ENCODE assay signal across 17 mouse cellular contexts in the genomic region with DNA sequence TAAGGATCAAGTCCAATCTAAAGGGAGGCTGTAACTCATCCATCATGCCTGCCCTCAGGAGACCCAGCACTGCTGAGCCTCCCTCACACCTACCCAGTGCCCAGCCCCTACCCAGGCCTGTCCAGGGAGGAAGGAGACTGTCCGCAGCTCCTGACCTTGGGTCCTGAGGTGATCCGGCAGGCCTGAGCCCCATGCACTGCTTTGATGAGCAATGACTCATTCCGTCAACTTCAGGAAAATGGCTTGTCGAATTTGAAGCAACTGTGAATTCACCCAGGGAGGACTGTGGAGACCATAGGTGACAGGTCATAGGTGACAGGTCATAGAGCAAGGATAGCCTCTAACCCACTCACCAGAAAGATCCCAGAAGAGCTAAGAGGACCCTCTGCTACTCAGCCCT. TPM values are rescaled to one million over a fixed set of nuclear protein-coding genes. Genes with fewer than 3 reads are reported as not detected.
A peak's percentile ranks its signal among the peaks of the same experiment; 100 is the strongest.
DNase-seq lines count a peak whose midpoint lies in the region; ATAC-seq lines count a peak whose summit lies in the region.
"Had no signal": no experiment of that assay in that cellular context is flagged by ENCODE, and none has a peak within 500 bp of the region (broad histone marks: within the 10 kb centered on the region; RNA-seq: fewer than 3 reads in every experiment).

No protein-coding gene starts in this region.

- peaks cover 9% of the 10 kb centered on the region for H3K36me3 ChIP-seq in heart, embryonic 10.5 days
- no peaks in the 10 kb centered on the region for H3K36me3 ChIP-seq in heart, embryonic 11.5 days (ENCODE audit: control insufficient read depth, insufficient read depth, low read length)
- H3K36me3 ChIP-seq in limb, embryonic 10.5 days = no peaks in the 10 kb centered on the region
- H3K36me3 ChIP-seq: embryonic facial prominence, embryonic 12.5 days; forebrain, embryonic 12.5 days; heart, embryonic 15.5 days; hindbrain, embryonic 10.5 days; intestine, embryonic 15.5 days had no signal

- 85% methylated on average over 4 of the region's 4 CpGs for WGBS in heart, embryonic 10.5 days
- 68% methylated on average over 4 of the region's 4 CpGs for WGBS in heart, embryonic 11.5 days (ENCODE audit: insufficient replicate concordance)
- WGBS in limb, embryonic 10.5 days = 61% methylated on average over 4 of the region's 4 CpGs

- H3K9me3 ChIP-seq in heart, embryonic 10.5 days = no peaks in the 10 kb centered on the region
- no peaks in the 10 kb centered on the region for H3K9me3 ChIP-seq in heart, embryonic 11.5 days (replicated peaks; ENCODE audit: control insufficient read depth, low read length)
- no peaks in the 10 kb centered on the region for H3K9me3 ChIP-seq in limb, embryonic 10.5 days (replicated peaks)
- H3K9me3 ChIP-seq: embryonic facial prominence, embryonic 12.5 days; forebrain, embryonic 12.5 days; heart, embryonic 15.5 days; hindbrain, embryonic 10.5 days; intestine, embryonic 15.5 days had no signal

- peak; percentile 19 for DNase-seq in adrenal gland, postnatal 14 days
- no peak for DNase-seq in adrenal gland, postnatal 25 days
- peak; percentile 54 for DNase-seq in heart, embryonic 10.5 days (ENCODE audit: low spot score)
- DNase-seq in 416B (ENCODE audit: low read depth) = peak; percentile 61
- DNase-seq in limb, embryonic 10.5 days (ENCODE audit: low spot score) = peak; percentile 28
- DNase-seq: cerebellum, adult 2 months; cerebellum, postnatal 10 days; gastrocnemius, postnatal 10 days; kidney, adult 18-20 months had no signal

- H3K9ac ChIP-seq in heart, embryonic 11.5 days (ENCODE audit: low read depth, low read length) = no peak overlapping the region
- H3K9ac ChIP-seq: embryonic facial prominence, embryonic 12.5 days; forebrain, embryonic 12.5 days; heart, embryonic 15.5 days; hindbrain, embryonic 14.5 days; intestine, embryonic 15.5 days had no signal

- ATAC-seq in heart, embryonic 11.5 days (replicated peaks; ENCODE audit: insufficient number of reproducible peaks, low FRiP score, low TSS enrichment) = no peak
- ATAC-seq: forebrain, embryonic 16.5 days; intestine, embryonic 15.5 days had no signal

- H3K4me1 ChIP-seq in heart, embryonic 10.5 days = peaks cover 3% of the 10 kb centered on the region; the same call in 1 of the 2 replicates
- no peaks in the 10 kb centered on the region; the same call in 1 of the 2 replicates for H3K4me1 ChIP-seq in heart, embryonic 11.5 days (ENCODE audit: control insufficient read depth, insufficient read depth, low read length)
- H3K4me1 ChIP-seq in limb, embryonic 10.5 days = no peaks in the 10 kb centered on the region
- H3K4me1 ChIP-seq: embryonic facial prominence, embryonic 12.5 days; forebrain, embryonic 12.5 days; heart, embryonic 15.5 days; intestine, embryonic 15.5 days had no signal

- no peak overlapping the region for H3K4me2 ChIP-seq in heart, embryonic 11.5 days
- H3K4me2 ChIP-seq: embryonic facial prominence, embryonic 12.5 days; forebrain, embryonic 12.5 days; heart, embryonic 15.5 days; hindbrain, embryonic 14.5 days; intestine, embryonic 15.5 days had no signal

- H3K27me3 ChIP-seq in heart, embryonic 10.5 days (ENCODE audit: insufficient read depth, poor library complexity, severe bottlenecking) = no peaks in the 10 kb centered on the region
- no peaks in the 10 kb centered on the region for H3K27me3 ChIP-seq in heart, embryonic 11.5 days (ENCODE audit: control insufficient read depth, insufficient read depth, low read length)
- no peaks in the 10 kb centered on the region for H3K27me3 ChIP-seq in limb, embryonic 10.5 days (ENCODE audit: low read depth, poor library complexity, severe bottlenecking)
- H3K27me3 ChIP-seq: embryonic facial prominence, embryonic 12.5 days; forebrain, embryonic 12.5 days; heart, embryonic 15.5 days; intestine, embryonic 15.5 days had no signal

- H3K27ac ChIP-seq in heart, embryonic 10.5 days = no peak overlapping the region
- H3K27ac ChIP-seq in heart, embryonic 11.5 days (ENCODE audit: low read depth, low read length) = no peak overlapping the region
- no peak overlapping the region for H3K27ac ChIP-seq in limb, embryonic 10.5 days
- H3K27ac ChIP-seq: embryonic facial prominence, embryonic 12.5 days; forebrain, embryonic 12.5 days; heart, embryonic 15.5 days; hindbrain, embryonic 10.5 days; hindbrain, embryonic 14.5 days; intestine, embryonic 15.5 days had no signal

- H3K4me3 ChIP-seq in heart, embryonic 10.5 days = no peak overlapping the region
- H3K4me3 ChIP-seq in heart, embryonic 11.5 days (ENCODE audit: low read depth, low read length) = no peak overlapping the region
- no peak overlapping the region for H3K4me3 ChIP-seq in limb, embryonic 10.5 days
- H3K4me3 ChIP-seq: embryonic facial prominence, embryonic 12.5 days; forebrain, embryonic 12.5 days; heart, embryonic 15.5 days; hindbrain, embryonic 10.5 days; intestine, embryonic 15.5 days had no signal

RNA-seq across cellular contexts. Expression of a gene that starts 26.9 kb away (rescaled TPM):
- total RNA-seq in adrenal gland, postnatal 14 days (2021) = 7.1 and 10.3 TPM in 2 replicates
- total RNA-seq in adrenal gland, postnatal 25 days (2021) = 3.7 and 9.3 TPM in 2 replicates
- 0.07 and 0.23 TPM in 2 replicates for polyA plus RNA-seq in heart, embryonic 10.5 days (2016; fragmentation: Nextera tagmentation; extraction: Ambion mirVana)
- 0.16 and 0.20 TPM in 2 replicates for polyA plus RNA-seq in heart, embryonic 11.5 days (2014; fragmentation: Nextera tagmentation; extraction: Ambion mirVana)
- 0.10 and 0.23 TPM in 2 replicates for polyA plus RNA-seq in limb, embryonic 10.5 days (2016; fragmentation: Nextera tagmentation; extraction: Ambion mirVana)

RNA-seq across cellular contexts. Expression of a gene that starts 42.0 kb away (rescaled TPM):
- 137 and 152 TPM in 2 replicates for total RNA-seq in adrenal gland, postnatal 14 days (2021)
- 50.0 and 59.8 TPM in 2 replicates for total RNA-seq in adrenal gland, postnatal 25 days (2021)
- polyA plus RNA-seq in heart, embryonic 10.5 days (2016; fragmentation: Nextera tagmentation; extraction: Ambion mirVana) = 34.1 and 40.4 TPM in 2 replicates
- polyA plus RNA-seq in heart, embryonic 11.5 days (2014; fragmentation: Nextera tagmentation; extraction: Ambion mirVana) = 42.6 and 46.0 TPM in 2 replicates
- 17.5 and 19.8 TPM in 2 replicates for polyA plus RNA-seq in limb, embryonic 10.5 days (2016; fragmentation: Nextera tagmentation; extraction: Ambion mirVana)
